Mouse (Mus musculus) embryo, embryonic 11 days (tissue): ENCODE data around the gene Cep170b.
A peak's percentile ranks its signal among the peaks of the same experiment; 100 is the strongest.

Experiments used
- DNase-seq: peaks from one replicate; pipeline ENCODE4 v3.0.0-alpha.2; 2015

The Cep170b gene

GRCm38 (mm10) chr12:112764991-112765390 lies 44.7 kb downstream of the Cep170b start:
- DNase-seq = no peak

- no peak for DNase-seq
Measured at GRCm38 (mm10) chr12:112766586-112766985, 46.3 kb downstream of the Cep170b start.

GRCm38 (mm10) chr12:112767036-112767890 lies 47.0 kb downstream of the Cep170b start:
- no peak for DNase-seq

- no peak for DNase-seq
Measured at GRCm38 (mm10) chr12:112768166-112768565, 47.9 kb downstream of the Cep170b start.

- peak; percentile 37 for DNase-seq
Measured at GRCm38 (mm10) chr12:112769031-112769430, 48.8 kb downstream of the Cep170b start.

- DNase-seq = no peak
Measured at GRCm38 (mm10) chr12:112769751-112770150, 49.5 kb downstream of the Cep170b start.

GRCm38 (mm10) chr12:112770396-112770795 lies 50.1 kb downstream of the Cep170b start:
- no peak for DNase-seq

GRCm38 (mm10) chr12:112772306-112772705 lies 52.1 kb downstream of the Cep170b start:
- no peak for DNase-seq

GRCm38 (mm10) chr12:112773366-112773765 lies 53.1 kb downstream of the Cep170b start:
- no peak for DNase-seq

GRCm38 (mm10) chr12:112774026-112774425 lies 53.8 kb downstream of the Cep170b start:
- DNase-seq = no peak

GRCm38 (mm10) chr12:112774481-112774880 lies 54.2 kb downstream of the Cep170b start:
- DNase-seq = no peak

- DNase-seq = no peak
Measured at GRCm38 (mm10) chr12:112791026-112791425, 70.8 kb downstream of the Cep170b start.

GRCm38 (mm10) chr12:112793601-112794355 lies 73.5 kb downstream of the Cep170b start:
- no peak for DNase-seq

GRCm38 (mm10) chr12:112794356-112794816 lies 74.1 kb downstream of the Cep170b start:
- DNase-seq = no peak

- no peak for DNase-seq
Measured at GRCm38 (mm10) chr12:112794998-112795397, 74.7 kb downstream of the Cep170b start.

GRCm38 (mm10) chr12:112795466-112796104 lies 75.3 kb downstream of the Cep170b start:
- DNase-seq = no peak
